Mouse (Mus musculus) hindbrain, embryonic 13.5 days (tissue): Measurements from ENCODE around the gene Rpl24. TPM values are rescaled to one million over a fixed set of nuclear protein-coding genes. Genes with fewer than 3 reads are reported as not detected.

Experiments
- ATAC-seq: fragments of 200-750 bp; cut with Nextera tagmentation; 2 replicates; pipeline ENCODE4 v1.8.0; 2017; ENCODE audit warnings: moderate TSS enrichment; ENCODE audit not compliant: low FRiP score
- H3K27ac ChIP-seq: fragments of 300-500 bp; sonication (generic); 2 replicates; pipeline ENCODE4 v1.5.1; 2015; ENCODE audit warnings: inconsistent platforms, mild to moderate bottlenecking, moderate library complexity
- H3K27me3 ChIP-seq: fragments of 300-500 bp; sonication (generic); 2 replicates; pipeline ENCODE4 v1.6.1; 2015; ENCODE audit warnings: mild to moderate bottlenecking, inconsistent platforms
- H3K36me3 ChIP-seq: fragments of 300-500 bp; sonication (generic); 2 replicates; pipeline ENCODE4 v1.6.1; 2015; ENCODE audit warnings: mild to moderate bottlenecking, inconsistent platforms
- H3K4me1 ChIP-seq: fragments of 300-500 bp; sonication (generic); replicated peaks from 2 replicates; pipeline ENCODE4 v1.6.1; 2015; ENCODE audit warnings: inconsistent platforms
- H3K4me2 ChIP-seq: fragments of 300-500 bp; sonication (generic); 2 replicates; pipeline ENCODE4 v1.6.1; 2015; ENCODE audit warnings: inconsistent platforms, mild to moderate bottlenecking, moderate library complexity
- H3K4me3 ChIP-seq: fragments of 300-500 bp; sonication (generic); 2 replicates; pipeline ENCODE4 v1.5.1; 2015; ENCODE audit warnings: mild to moderate bottlenecking, inconsistent platforms
- H3K9ac ChIP-seq: fragments of 300-500 bp; sonication (generic); 2 replicates; pipeline ENCODE4 v1.6.1; 2015; ENCODE audit warnings: mild to moderate bottlenecking, inconsistent platforms
- H3K9me3 ChIP-seq: fragments of 300-500 bp; sonication (generic); 2 replicates; pipeline ENCODE4 v1.6.1; 2016; ENCODE audit warnings: inconsistent platforms
- WGBS: fragments of 180-500 bp; shearing (Covaris S2); methylation state at CpG from one replicate; pipeline ENCODE4 v1.1.7; 2015; 5-methylcytosine and 5-hydroxymethylcytosine counted together
- polyA plus RNA-seq: library from polyadenylated mRNA; unstranded; fragments of >200 nt; fragmentation: Nextera tagmentation; extraction: Ambion mirVana; gene quantifications from 2 replicates; pipeline ENCODE4 v1.2.1, GENCODE M21; 2015

The Rpl24 gene
- polyA plus RNA-seq, 1 experiment from 2014 or later, result 616 TPM

DNA sequence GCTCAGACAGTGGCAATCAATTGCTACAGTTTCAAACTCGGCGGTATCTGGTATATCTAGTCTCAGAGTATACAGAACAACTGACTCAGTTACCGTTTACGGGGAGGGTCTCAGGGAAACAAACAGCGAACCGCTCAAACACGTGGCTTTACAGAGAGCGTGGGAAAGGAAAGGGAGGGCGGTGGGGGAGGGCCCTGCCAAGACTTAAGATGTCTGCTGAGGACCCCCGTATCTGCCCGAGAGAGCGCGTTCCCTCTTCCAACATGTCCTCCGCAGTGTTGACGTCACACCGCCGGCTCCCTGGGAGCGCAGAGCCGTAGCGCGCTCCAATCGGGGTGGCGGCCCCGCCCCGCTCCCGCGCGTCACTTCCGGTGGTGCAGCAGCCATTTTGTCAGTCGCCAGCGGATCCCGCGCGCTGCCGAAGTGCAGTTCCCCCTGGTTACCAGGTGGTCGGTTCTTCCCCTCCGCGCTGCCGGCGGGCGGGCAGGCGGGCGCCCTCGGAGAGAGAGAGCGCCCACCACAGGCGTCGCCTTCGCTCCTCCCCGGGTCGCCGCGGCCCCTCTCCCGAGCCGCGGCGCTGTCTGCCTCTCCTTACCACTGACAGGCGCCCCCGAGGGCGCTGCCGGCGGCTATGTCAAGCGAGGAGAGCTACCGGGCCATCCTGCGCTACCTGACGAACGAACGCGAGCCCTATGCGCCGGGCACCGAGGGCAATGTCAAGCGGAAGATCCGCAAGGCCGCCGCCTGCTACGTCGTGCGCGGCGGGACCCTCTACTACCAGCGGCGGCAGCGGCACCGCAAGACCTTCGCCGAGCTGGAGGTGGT lies 7.6 kb downstream of the Rpl24 start, which contains the start of gene Zbtb11:
TSS of gene Zbtb11 (plus strand) at position 453 of the 825 bp plus-strand sequence.
- peak within 1 kb of the TSS; percentile 96 for H3K9ac ChIP-seq
- peak within 1 kb of the TSS; percentile 95 for H3K27ac ChIP-seq
- H3K27me3 ChIP-seq, result no peaks in the 10 kb centered on the region
- peak within 1 kb of the TSS; percentile 86 for H3K4me2 ChIP-seq
- H3K9me3 ChIP-seq, result no peaks in the 10 kb centered on the region
- under 1% methylated on average over 77 of the region's 86 CpGs for WGBS
- H3K4me3 ChIP-seq, result peak within 1 kb of the TSS; percentile 100
- H3K4me1 ChIP-seq, result peaks cover 30% of the 10 kb centered on the region
- ATAC-seq, result peak; percentile 99
- H3K36me3 ChIP-seq, result peaks cover 39% of the 10 kb centered on the region

DNA sequence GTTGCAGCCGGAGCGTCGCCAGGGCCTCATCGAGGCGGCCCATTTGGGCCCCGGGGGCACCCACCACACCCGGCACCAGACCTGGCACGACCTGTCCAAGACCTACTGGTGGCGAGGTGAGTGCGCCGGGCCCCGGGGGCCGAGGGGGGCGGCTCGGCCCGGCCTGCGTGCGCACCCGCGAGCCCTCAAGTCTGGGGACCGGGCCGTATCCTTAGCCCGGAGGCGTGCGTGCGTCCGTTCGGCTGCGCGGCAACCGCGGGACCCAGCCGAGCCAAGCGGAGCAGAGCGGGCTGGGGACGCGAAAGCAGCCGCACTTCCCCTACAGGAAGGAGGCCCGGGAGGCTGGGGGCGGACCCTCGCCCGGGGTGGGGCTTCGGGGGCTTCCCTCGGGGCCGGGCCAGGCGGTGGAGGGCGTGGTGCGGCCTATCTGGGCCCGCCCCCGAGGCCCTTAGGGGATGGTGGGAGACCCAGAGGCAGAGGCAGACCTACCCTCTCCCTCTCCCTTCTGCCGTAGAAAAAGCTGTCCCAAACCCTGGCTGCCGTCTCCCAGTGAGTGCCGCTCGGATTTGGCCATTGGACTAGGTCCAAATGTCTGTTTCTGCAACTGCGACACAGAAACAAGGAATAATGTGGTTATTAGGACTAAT lies 8.3 kb downstream of the Rpl24 start:
- Histone ChIP-seq H3K4me1 (peaks cover 30% of the 10 kb centered on the region), H3K27me3 (no peaks in the 10 kb centered on the region), H3K4me3 (peak overlapping the region; percentile 100), H3K4me2 (peak overlapping the region; percentile 86), H3K27ac (peak overlapping the region; percentile 95), H3K9ac (peak overlapping the region; percentile 96), H3K9me3 (no peaks in the 10 kb centered on the region), H3K36me3 (peaks cover 37% of the 10 kb centered on the region)
- ATAC-seq, result peak; percentile 74
- under 1% methylated on average over 49 of the region's 55 CpGs for WGBS

- peaks cover 32% of the 10 kb centered on the region for H3K36me3 ChIP-seq
- peak overlapping the region; percentile 96 for H3K9ac ChIP-seq
- peak overlapping the region; percentile 86 for H3K4me2 ChIP-seq
- peak overlapping the region; percentile 100 for H3K4me3 ChIP-seq
- H3K4me1 ChIP-seq, result peaks cover 25% of the 10 kb centered on the region
- H3K27me3 ChIP-seq, result no peaks in the 10 kb centered on the region
- no peak for ATAC-seq
- 12% methylated on average over 14 of the region's 14 CpGs for WGBS
- H3K27ac ChIP-seq, result peak overlapping the region; percentile 95
- no peaks in the 10 kb centered on the region for H3K9me3 ChIP-seq
Measured at GRCm38 (mm10) chr16:55974903-55975285, 8.8 kb downstream of the Rpl24 start.

DNA sequence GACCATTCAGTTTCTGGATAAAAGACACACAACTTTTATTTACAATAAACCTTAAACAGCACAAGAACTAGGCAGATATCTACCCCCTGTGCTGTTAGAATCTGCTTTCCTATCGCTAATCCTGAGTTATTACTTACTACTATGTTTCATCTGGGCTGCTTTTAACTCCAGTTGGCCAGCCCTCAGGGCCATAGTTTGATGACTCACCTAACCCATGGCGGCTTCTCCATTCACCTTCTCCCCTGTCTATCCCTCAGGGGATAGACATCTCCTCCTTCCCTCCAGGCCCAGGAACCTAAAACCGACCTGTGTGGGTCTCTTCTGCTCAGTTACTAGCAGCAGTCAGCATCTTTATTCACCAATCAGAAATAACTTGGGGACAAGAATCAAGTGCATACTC lies 19.9 kb downstream of the Rpl24 start:
- 95% methylated on average over 3 of the region's 3 CpGs for WGBS
- Histone ChIP-seq H3K27ac (no peak overlapping the region), H3K4me2 (no peak overlapping the region)

GRCm38 (mm10) chr16:55990311-55990710 lies 24.2 kb downstream of the Rpl24 start:
- H3K4me3 ChIP-seq, result no peak overlapping the region
- H3K27ac ChIP-seq, result no peak overlapping the region
- no peak overlapping the region for H3K4me2 ChIP-seq
- WGBS, result 97% methylated on average over 4 of the region's 4 CpGs
- H3K4me1 ChIP-seq, result no peaks in the 10 kb centered on the region
- H3K9ac ChIP-seq, result no peak overlapping the region
- no peaks in the 10 kb centered on the region for H3K9me3 ChIP-seq
- ATAC-seq, result no peak
- H3K36me3 ChIP-seq, result peaks cover 42% of the 10 kb centered on the region
- no peaks in the 10 kb centered on the region for H3K27me3 ChIP-seq

More for the DNA sequence above, 19.9 kb downstream of the Rpl24 start:
- Histone ChIP-seq H3K9me3 (no peaks in the 10 kb centered on the region), H3K36me3 (peaks cover 37% of the 10 kb centered on the region), H3K4me1 (no peaks in the 10 kb centered on the region), H3K9ac (no peak overlapping the region), H3K4me3 (no peak overlapping the region), H3K27me3 (no peaks in the 10 kb centered on the region)
- ATAC-seq, result no peak

DNA sequence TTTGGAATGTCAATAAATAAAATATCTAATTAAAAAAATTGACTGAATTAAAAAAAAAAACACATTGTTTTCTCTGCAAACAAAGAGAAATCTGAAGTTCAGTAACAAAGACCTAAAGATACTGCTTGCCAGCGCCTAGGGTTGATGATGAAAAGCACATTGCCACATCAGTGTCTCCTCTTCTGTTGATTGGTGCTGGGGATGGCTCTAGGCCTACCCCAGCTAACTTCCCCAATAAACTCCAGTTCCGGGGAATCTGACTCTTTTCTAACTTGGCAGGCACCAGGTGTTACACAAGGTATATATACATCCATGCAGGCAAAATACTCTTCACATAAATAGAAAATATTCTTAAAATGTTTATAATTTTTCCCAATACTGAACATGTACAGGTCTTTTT lies 28.2 kb downstream of the Rpl24 start:
- Histone ChIP-seq H3K9ac (no peak overlapping the region), H3K4me2 (no peak overlapping the region), H3K36me3 (peaks cover 44% of the 10 kb centered on the region), H3K27ac (no peak overlapping the region), H3K27me3 (no peaks in the 10 kb centered on the region), H3K4me1 (no peaks in the 10 kb centered on the region), H3K4me3 (no peak overlapping the region), H3K9me3 (no peaks in the 10 kb centered on the region)
- 97% methylated on average over 2 of the region's 2 CpGs for WGBS
- ATAC-seq, result no peak

DNA sequence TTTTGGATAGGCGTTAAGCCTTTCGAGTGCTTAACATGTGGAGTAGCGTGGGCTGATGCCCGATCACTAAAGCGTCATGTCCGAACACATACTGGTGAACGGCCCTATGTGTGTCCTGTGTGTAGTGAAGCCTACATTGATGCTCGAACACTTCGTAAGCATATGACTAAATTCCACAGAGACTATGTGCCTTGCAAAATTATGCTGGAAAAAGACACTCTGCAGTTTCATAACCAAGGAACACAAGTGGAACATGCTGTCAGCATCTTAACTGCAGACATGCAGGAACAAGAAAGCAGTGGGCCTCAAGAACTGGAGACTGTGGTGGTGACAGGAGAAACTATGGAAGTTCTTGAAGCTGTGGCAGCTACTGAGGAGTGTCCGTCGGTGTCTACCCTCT lies 40.7 kb downstream of the Rpl24 start:
- Histone ChIP-seq H3K4me3 (no peak overlapping the region), H3K4me1 (no peaks in the 10 kb centered on the region), H3K27me3 (no peaks in the 10 kb centered on the region), H3K9ac (no peak overlapping the region), H3K27ac (no peak overlapping the region), H3K4me2 (no peak overlapping the region), H3K9me3 (no peaks in the 10 kb centered on the region), H3K36me3 (peaks cover 61% of the 10 kb centered on the region)
- ATAC-seq, result no peak
- 95% methylated on average over 11 of the region's 11 CpGs for WGBS

DNA sequence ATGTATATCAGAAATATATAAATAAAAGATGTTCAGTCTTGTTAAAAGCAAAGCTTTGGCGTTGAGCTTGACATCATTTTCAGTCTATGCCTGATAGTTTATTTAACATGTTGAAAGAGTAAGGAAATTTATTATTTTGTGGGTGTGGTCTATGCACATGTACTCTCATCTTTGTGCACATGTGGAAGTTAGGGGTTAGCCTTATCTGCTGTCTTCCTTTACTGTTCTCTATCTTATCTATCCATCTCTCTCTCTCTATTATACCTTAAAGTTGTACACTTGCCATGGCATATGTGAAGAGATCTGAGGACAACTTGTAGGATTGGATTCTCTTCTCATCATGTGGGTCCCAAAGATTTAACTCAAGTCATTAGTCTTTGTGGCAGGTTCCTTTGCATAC lies 42.8 kb downstream of the Rpl24 start:
- H3K9me3 ChIP-seq, result no peaks in the 10 kb centered on the region
- H3K4me2 ChIP-seq, result no peak overlapping the region
- H3K36me3 ChIP-seq, result peaks cover 59% of the 10 kb centered on the region
- no peak for ATAC-seq
- WGBS, result 98% methylated on average over 1 of the region's 1 CpGs
- H3K27ac ChIP-seq, result no peak overlapping the region
- H3K27me3 ChIP-seq, result no peaks in the 10 kb centered on the region
- H3K4me3 ChIP-seq, result no peak overlapping the region
- no peaks in the 10 kb centered on the region for H3K4me1 ChIP-seq
- H3K9ac ChIP-seq, result no peak overlapping the region

DNA sequence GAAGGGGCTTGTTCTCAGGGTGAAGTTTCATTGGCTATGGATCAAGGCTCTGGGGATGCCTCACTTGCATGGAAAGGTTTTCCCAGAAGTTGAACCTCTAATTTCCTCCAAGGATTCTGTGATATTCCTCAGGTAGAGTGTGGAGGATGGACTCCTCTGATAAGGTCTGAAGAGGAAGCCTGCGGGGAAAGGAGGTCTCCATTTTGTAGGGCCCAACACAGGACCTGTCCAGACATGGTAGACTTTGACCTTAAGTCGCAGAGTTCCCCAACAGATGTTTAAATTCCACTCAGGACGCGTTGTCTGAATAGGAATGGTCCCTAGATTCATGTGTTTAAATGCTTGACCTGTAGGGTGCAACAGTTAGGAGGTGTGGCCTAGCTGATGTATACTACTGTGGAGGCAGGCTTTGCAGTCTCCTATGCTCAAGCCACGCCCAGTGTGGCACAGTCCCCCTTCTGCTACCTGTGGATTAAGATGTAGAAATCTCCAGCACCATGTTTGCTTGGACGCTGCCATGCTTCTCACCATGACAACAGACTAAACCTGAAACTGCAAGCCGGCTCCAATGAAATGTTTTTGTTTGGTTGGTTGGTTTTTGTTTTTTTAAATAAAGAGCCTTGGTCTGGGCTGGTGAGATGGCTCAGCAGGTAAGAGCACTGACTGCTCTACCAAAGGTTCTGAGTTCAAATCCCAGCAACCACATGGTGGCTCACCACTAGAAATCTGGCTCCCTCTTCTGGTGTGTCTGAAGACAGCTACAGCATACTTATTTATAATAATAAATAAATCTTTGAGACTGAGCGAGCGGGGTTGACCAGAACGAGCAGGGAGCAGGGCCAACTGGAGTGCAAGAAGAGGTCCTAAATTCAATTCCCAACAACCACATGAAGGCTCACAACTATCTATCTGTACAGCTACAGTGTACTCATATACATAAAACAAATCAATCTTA lies 47.0 kb downstream of the Rpl24 start:
- H3K27ac ChIP-seq, result no peak overlapping the region
- H3K9me3 ChIP-seq, result no peaks in the 10 kb centered on the region
- no peaks in the 10 kb centered on the region for H3K27me3 ChIP-seq
- no peak overlapping the region for H3K4me3 ChIP-seq
- peaks cover 50% of the 10 kb centered on the region for H3K36me3 ChIP-seq
- no peak for ATAC-seq
- no peak overlapping the region for H3K4me2 ChIP-seq
- no peaks in the 10 kb centered on the region for H3K4me1 ChIP-seq
- 90% methylated on average over 10 of the region's 10 CpGs for WGBS
- H3K9ac ChIP-seq, result no peak overlapping the region

- Histone ChIP-seq H3K36me3 (peaks cover 56% of the 10 kb centered on the region), H3K27ac (no peak overlapping the region), H3K4me2 (no peak overlapping the region), H3K4me1 (no peaks in the 10 kb centered on the region), H3K4me3 (no peak overlapping the region), H3K9ac (no peak overlapping the region), H3K9me3 (no peaks in the 10 kb centered on the region), H3K27me3 (no peaks in the 10 kb centered on the region)
- 93% methylated on average over 7 of the region's 7 CpGs for WGBS
- no peak for ATAC-seq
Measured at GRCm38 (mm10) chr16:56014076-56014475, 48.0 kb downstream of the Rpl24 start.

DNA sequence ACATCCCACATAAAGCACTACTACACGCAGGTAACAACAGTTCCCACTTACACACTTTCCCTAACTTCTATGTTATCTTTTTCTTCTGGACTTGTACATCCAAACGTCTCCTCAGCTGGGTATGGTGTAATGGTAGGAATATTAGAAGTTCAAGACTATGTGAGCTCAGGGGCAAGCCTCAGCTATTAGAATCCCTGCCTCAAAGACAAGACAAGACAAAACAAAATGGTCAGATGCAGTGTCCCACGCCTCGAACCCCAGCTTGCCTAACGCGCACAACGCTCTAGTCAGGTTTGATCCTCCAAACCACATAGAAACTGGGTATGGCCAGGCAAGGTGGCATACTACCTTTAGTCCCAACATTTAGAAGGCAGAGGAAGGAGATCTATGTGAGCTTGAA lies 53.6 kb downstream of the Rpl24 start:
- H3K9ac ChIP-seq, result no peak overlapping the region
- no peaks in the 10 kb centered on the region for H3K27me3 ChIP-seq
- 96% methylated on average over 7 of the region's 7 CpGs for WGBS
- H3K4me1 ChIP-seq, result no peaks in the 10 kb centered on the region
- H3K27ac ChIP-seq, result no peak overlapping the region
- no peak overlapping the region for H3K4me2 ChIP-seq
- H3K9me3 ChIP-seq, result no peaks in the 10 kb centered on the region
- H3K36me3 ChIP-seq, result peaks cover 51% of the 10 kb centered on the region
- no peak overlapping the region for H3K4me3 ChIP-seq
- no peak for ATAC-seq
